Comparison of ENCODE assay signal across 10 mouse cellular contexts in the genomic region with DNA sequence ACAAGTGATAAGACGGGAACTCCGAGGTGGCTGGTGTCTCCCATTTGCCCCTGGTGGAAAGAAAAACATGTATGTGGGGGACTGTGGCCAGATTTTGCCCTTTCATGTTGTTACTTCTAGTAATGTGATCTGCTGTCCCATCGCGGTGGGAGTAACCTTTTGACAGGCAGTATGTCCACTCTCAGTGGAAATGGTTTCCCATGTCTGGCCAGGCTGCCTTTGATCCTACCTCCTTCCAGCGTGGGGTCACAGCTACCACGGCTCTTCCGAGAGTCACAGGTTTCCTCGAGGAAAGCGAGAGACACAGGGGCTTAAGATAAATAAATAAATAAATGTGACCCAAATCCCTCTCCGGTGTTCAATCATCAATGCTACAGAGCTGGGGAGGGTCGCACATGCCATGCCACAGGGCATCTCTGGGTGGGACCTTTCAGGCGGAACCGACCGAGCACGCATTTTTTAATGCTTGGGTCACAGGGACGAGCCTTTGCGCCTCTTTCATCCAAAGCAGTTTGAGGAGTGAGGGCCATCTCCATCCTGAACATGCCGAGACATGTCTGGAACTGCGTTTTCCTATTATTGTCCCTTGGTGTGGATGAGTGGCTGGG.
DNase-seq lines count a peak whose midpoint lies in the region; ATAC-seq and TF ChIP-seq lines count a peak whose summit lies in the region.
"Had no signal": no experiment of that assay in that cellular context is flagged by ENCODE, and none has a peak within 500 bp of the region (broad histone marks: within the 10 kb centered on the region; RNA-seq: fewer than 3 reads in every experiment).

No protein-coding gene starts in this region.

- no peak for DNase-seq in heart, postnatal 14 days
- no peak for DNase-seq in embryonic facial prominence, embryonic 14.5 days (ENCODE audit: low spot score)
- DNase-seq in limb, embryonic 10.5 days (ENCODE audit: low spot score), result no peak
- peak; percentile 53 for DNase-seq in neural tube, embryonic 10.5 days (ENCODE audit: extremely low spot score, low spot score)
- DNase-seq in thymus, adult 2 months, result no peak
- DNase-seq in T-cell, adult 2 months (ENCODE audit: low spot score), result no peak
- DNase-seq in urinary bladder, postnatal 14 days (ENCODE audit: low spot score), result no peak

- peaks cover 8 to 13% of the 10 kb centered on the region in 2 experiments for H3K4me1 ChIP-seq in heart, embryonic 14.5 days (ENCODE audit: control insufficient read depth in 2 of 2, insufficient read depth in 2 of 2, low read length in 2 of 2)
- peaks cover 18% of the 10 kb centered on the region for H3K4me1 ChIP-seq in embryonic facial prominence, embryonic 14.5 days (ENCODE audit: control insufficient read depth, insufficient read depth, low read length)
- peaks cover 41% of the 10 kb centered on the region for H3K4me1 ChIP-seq in limb, embryonic 10.5 days
- no peaks in the 10 kb centered on the region for H3K4me1 ChIP-seq in thymus, adult 2 months (replicated peaks; ENCODE audit: control insufficient read depth, insufficient read depth, low read length)
- H3K4me1 ChIP-seq: megakaryocyte, embryonic 14.5 days had no signal

- H3K27ac ChIP-seq in heart, embryonic 14.5 days (replicated peaks in 1 of 2; ENCODE audit: control insufficient read depth in 1 of 2, insufficient read depth in 1 of 2, low read depth in 2 of 2, low read length in 2 of 2), result no peak overlapping the region
- no peak overlapping the region for H3K27ac ChIP-seq in embryonic facial prominence, embryonic 14.5 days (replicated peaks; ENCODE audit: low read depth, low read length)
- 0 out of 2 replicates have a peak overlapping the region, but pooled peaks have one; percentile 19 for H3K27ac ChIP-seq in limb, embryonic 10.5 days
- no peak overlapping the region for H3K27ac ChIP-seq in thymus, adult 2 months (ENCODE audit: control insufficient read depth, insufficient read depth, low read length)
- H3K27ac ChIP-seq: left cerebral cortex, adult 2 months had no signal

- peak overlapping the region; percentile 12 to 15; a peak in 1 of 4 replicates for H3K4me3 ChIP-seq in heart, embryonic 14.5 days (ENCODE audit: control insufficient read depth in 1 of 2, insufficient read depth in 1 of 2, low read depth in 1 of 2, low read length in 2 of 2)
- no peak overlapping the region for H3K4me3 ChIP-seq in embryonic facial prominence, embryonic 14.5 days (ENCODE audit: low read depth, low read length)
- H3K4me3 ChIP-seq in limb, embryonic 10.5 days, result peak overlapping the region; percentile 31; the same call in 1 of the 2 replicates
- no peak overlapping the region for H3K4me3 ChIP-seq in thymus, adult 2 months (ENCODE audit: control insufficient read depth, insufficient read depth, low read length)
- H3K4me3 ChIP-seq: left cerebral cortex, adult 2 months; megakaryocyte, embryonic 14.5 days had no signal

- no peaks in the 10 kb centered on the region for H3K27me3 ChIP-seq in heart, embryonic 14.5 days (ENCODE audit: control insufficient read depth, insufficient read depth, low read length)
- H3K27me3 ChIP-seq in embryonic facial prominence, embryonic 14.5 days (replicated peaks; ENCODE audit: control insufficient read depth, insufficient read depth, low read length), result no peaks in the 10 kb centered on the region; the same call in 1 of the 2 replicates
- no peaks in the 10 kb centered on the region for H3K27me3 ChIP-seq in limb, embryonic 10.5 days (ENCODE audit: low read depth, poor library complexity, severe bottlenecking)
- no peaks in the 10 kb centered on the region for H3K27me3 ChIP-seq in thymus, adult 2 months (ENCODE audit: control insufficient read depth, insufficient read depth, low read length)
- H3K27me3 ChIP-seq: megakaryocyte, embryonic 14.5 days had no signal

- H3K9me3 ChIP-seq in heart, embryonic 14.5 days (ENCODE audit: control insufficient read depth, low read length), result no peaks in the 10 kb centered on the region
- no peaks in the 10 kb centered on the region for H3K9me3 ChIP-seq in embryonic facial prominence, embryonic 14.5 days (ENCODE audit: control insufficient read depth, low read length)
- H3K9me3 ChIP-seq in limb, embryonic 10.5 days (replicated peaks), result no peaks in the 10 kb centered on the region

- 23% methylated on average over 19 of the region's 19 CpGs for WGBS in heart, embryonic 14.5 days
- WGBS in embryonic facial prominence, embryonic 14.5 days, result 28% methylated on average over 19 of the region's 19 CpGs
- 16% methylated on average over 19 of the region's 19 CpGs for WGBS in limb, embryonic 10.5 days
- WGBS in thymus, adult 2 months, result 87% methylated on average over 19 of the region's 19 CpGs

- intact Hi-C loops in heart, postnatal 14 days (cut with DNase I), result loop anchor here (5.0 kb wide), 1 partner anchor 197 kb away; no protein-coding TSS in a partner anchor

- H3K4me2 ChIP-seq in heart, embryonic 14.5 days (ENCODE audit: low read length), result peak overlapping the region; percentile 55
- H3K4me2 ChIP-seq in embryonic facial prominence, embryonic 14.5 days (ENCODE audit: low read depth, low read length), result peak overlapping the region; percentile 19; the same call in 1 of the 2 replicates

- no peak for ATAC-seq in heart, embryonic 14.5 days (ENCODE audit: insufficient number of reproducible peaks, insufficient read depth, low FRiP score, low read depth)
- no peak for ATAC-seq in embryonic facial prominence, embryonic 14.5 days (ENCODE audit: low read depth)

- no peak overlapping the region for H3K9ac ChIP-seq in heart, embryonic 14.5 days (ENCODE audit: low read length)
- no peak overlapping the region for H3K9ac ChIP-seq in embryonic facial prominence, embryonic 14.5 days (ENCODE audit: low read depth, low read length)

- H3K36me3 ChIP-seq in heart, embryonic 14.5 days (ENCODE audit: control insufficient read depth, insufficient read depth, low read length), result no peaks in the 10 kb centered on the region
- no peaks in the 10 kb centered on the region for H3K36me3 ChIP-seq in embryonic facial prominence, embryonic 14.5 days (ENCODE audit: control insufficient read depth, insufficient read depth, low read length)
- no peaks in the 10 kb centered on the region for H3K36me3 ChIP-seq in limb, embryonic 10.5 days
- no peaks in the 10 kb centered on the region for H3K36me3 ChIP-seq in thymus, adult 2 months (ENCODE audit: control insufficient read depth, insufficient read depth, low read length)

- TF ChIP-seq CTCF in thymus, adult 2 months (IDR thresholded peaks at IDR 0.05; ENCODE audit: borderline replicate concordance, control insufficient read depth, extremely low read depth, insufficient read depth, low read length, poor library complexity), result no peak

- TF ChIP-seq POLR2A in thymus, adult 2 months (IDR thresholded peaks at IDR 0.05; ENCODE audit: control insufficient read depth, extremely low read depth, insufficient read depth, low read length, poor library complexity), result no peak

Comparison
In these comparisons a context has a peak if more than half of its experiments do, and no peak if none do; other contexts are left out.
1. H3K4me3 ChIP-seq: peak in heart, embryonic 14.5 days (2 of 2) and limb, embryonic 10.5 days (single experiment); none in embryonic facial prominence, embryonic 14.5 days (single experiment) and thymus, adult 2 months (single experiment).